Mouse (Mus musculus): ENCODE data around the gene Gal3st3. TPM values are rescaled to one million over a fixed set of nuclear protein-coding genes. Genes with fewer than 3 reads are reported as not detected.
A peak's percentile ranks its signal among the peaks of the same experiment; 100 is the strongest.
"Not testable (repeated sequence)": the region's sequence is repeated elsewhere in the genome, so short reads cannot be mapped to it uniquely, and the experiment has no call there.

Gal3st3 gene
- total RNA-seq, 2 experiments from 2014 or later = 0.13 to 0.29 TPM

DNA sequence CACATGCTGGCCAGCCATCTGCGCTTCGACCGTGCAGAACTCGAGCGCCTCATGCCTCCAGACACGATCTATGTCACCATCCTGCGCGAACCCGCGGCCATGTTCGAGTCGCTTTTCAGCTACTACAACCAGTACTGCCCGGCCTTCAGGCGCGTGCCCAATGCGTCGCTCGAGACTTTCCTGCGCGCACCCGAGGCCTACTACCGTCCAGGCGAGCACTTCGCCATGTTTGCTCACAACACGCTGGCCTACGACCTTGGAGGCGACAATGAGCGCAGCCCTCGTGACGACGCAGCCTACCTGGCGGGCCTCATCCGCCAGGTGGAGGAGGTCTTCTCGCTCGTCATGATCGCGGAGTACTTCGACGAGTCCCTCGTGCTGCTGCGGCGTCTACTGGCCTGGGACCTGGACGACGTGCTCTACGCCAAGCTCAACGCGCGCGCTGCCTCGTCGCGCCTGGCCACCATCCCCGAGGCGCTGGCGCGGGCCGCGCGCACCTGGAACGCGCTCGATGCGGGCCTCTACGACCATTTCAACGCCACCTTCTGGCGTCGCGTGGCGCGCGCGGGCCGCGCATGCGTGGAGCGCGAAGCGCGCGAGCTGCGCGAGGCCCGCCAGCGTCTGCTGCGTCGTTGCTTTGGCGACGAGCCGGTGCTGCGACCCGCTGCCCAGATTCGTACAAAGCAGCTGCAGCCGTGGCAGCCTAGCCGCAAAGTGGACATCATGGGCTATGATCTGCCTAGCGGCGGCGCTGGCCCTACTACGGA, 9.0 kb downstream of the Gal3st3 start:
- DNase-seq (ENCODE audit: low spot score in 2 of 2) = no peak

GRCm38 (mm10) chr19:5309025-5309424, 10.9 kb downstream of the Gal3st3 start:
- DNase-seq (ENCODE audit: low spot score in 2 of 2) = no peak

- DNase-seq (ENCODE audit: low spot score in 2 of 2) = no peak
Observed at GRCm38 (mm10) chr19:5313189-5313588, 15.1 kb downstream of the Gal3st3 start.

DNA sequence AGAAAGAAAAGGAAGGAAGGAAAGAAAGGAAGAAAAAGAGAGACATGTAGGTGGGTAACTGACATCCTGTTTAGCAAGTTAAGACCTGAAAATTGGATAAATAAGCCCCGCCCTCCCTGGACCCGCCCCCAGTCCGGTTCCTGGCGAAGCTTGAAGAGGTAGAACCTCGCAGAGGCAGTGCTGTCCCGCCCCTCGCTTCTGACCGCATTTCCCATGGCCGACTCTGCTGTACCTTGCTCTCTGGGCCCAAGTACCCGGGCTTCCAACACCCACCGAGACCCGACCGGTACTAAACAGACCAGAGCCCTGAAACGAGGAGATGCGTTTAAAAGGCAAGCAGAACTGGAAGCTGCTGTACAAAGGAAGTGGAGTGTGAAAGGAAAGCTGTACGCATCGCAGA, 25.7 kb downstream of the Gal3st3 start:
- no peak for DNase-seq (ENCODE audit: low spot score in 2 of 2)

GRCm38 (mm10) chr19:5327970-5328369, 29.8 kb downstream of the Gal3st3 start:
- DNase-seq (ENCODE audit: low spot score in 2 of 2) = no peak

DNA sequence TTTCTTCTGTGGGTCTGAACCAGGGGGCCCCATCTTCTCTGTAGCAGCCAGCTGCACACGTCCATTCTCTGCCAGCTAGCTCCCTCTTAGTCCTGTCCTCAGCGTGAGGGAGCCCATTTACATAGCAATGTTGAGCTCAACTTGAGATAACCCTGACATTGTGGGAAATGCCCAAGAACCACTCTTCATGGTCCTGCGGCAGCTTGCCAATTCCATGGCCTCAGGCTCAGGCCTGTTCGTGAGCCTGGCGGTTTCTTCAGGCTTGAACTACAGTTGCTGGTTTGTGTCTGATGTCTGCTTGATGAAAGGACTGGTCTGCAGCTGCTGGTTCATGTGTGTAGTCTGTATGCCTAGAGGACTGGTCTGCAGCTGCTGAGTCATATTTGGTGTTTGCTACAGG, 36.6 kb downstream of the Gal3st3 start:
- DNase-seq (ENCODE audit: low spot score in 2 of 2) = no peak

DNA sequence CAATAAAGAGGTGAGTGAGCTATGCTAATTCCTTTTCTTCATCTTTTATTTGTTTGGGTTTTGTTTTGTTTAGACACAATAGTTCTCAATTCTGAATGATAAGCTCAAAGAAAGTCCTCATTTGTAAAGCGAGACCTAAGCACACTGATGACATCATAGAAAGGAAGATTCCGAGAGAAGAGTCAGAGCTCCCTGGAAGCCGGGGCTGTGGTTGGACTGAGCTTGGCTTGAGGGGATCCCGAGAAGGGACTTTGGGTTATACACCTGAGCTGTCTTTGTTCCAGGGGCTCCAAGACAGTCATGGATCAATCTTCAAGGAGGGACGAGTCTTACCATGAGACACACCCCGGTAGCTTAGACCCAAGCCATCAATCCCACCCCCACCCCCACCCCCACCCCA, 37.3 kb downstream of the Gal3st3 start, which contains the start of gene Catsper1:
TSS of gene Catsper1 (plus strand) at position 301 of the 400 bp plus-strand sequence.
- DNase-seq (ENCODE audit: low spot score in 2 of 2) = no peak

DNA sequence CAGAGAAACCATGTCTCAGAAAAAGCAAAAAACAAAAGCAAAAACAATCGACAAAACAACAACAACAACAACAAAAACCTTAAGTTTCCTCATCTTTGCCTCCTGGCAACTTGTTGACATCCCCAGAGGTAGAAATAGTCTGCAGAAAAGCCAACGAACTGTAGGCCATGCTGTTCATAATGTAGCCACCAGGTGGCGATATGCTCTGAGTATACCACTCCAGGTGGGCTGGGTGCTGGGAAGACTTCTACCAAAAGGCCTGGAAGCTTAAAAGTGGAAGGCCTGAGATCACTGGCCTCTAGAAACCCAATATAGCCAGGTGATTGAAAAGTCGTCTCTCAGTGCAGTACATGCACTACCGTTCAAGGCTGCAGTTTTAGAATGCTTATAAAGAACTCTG, 39.8 kb downstream of the Gal3st3 start:
- DNase-seq (ENCODE audit: low spot score in 2 of 2) = peak; percentile 75 to 80

- DNase-seq (ENCODE audit: low spot score in 2 of 2) = no peak
Observed at GRCm38 (mm10) chr19:5341360-5341759, 43.2 kb downstream of the Gal3st3 start.

DNA sequence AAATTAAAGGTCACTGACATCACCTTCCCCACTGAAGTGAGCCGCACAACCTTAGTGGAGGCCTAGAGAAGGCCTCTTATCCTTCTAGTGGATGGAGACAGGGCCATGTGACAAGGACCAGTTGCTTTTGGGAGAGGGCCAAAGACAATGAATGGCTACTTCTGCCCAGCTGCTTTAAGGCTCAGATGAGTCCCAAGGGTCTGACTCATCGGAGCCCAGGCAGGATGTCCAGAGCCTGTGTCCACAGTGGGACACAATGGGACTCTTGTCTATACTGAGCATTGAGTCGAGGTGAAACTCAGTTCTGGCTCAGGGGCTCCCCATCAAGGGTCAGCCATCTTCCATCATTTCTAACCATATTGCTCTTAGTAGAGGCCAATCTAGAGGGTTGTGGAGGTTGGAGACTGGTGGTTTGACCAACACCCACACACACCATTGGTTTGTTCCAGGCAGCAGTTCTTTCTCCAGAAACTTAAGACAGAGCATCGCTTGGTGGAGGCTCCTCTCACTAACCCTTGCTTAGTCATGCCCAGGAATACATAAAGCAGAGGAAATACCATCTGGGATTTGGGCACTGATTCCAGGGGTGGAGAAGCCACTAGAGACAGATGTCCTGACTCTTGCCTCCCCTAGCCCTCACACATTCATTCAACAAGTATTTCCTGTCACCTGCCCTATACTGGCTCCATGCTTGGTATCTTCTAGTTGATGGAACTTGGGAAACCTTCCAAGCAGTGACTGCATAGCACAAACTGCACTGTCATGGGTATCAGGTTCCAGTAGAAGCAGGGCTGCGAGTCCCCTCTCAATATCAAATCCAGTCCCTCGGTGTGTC, 47.4 kb downstream of the Gal3st3 start:
- DNase-seq (ENCODE audit: low spot score in 2 of 2) = no peak

- no peak for DNase-seq (ENCODE audit: low spot score in 2 of 2)
Observed at GRCm38 (mm10) chr19:5348064-5348463, 49.9 kb downstream of the Gal3st3 start.

DNA sequence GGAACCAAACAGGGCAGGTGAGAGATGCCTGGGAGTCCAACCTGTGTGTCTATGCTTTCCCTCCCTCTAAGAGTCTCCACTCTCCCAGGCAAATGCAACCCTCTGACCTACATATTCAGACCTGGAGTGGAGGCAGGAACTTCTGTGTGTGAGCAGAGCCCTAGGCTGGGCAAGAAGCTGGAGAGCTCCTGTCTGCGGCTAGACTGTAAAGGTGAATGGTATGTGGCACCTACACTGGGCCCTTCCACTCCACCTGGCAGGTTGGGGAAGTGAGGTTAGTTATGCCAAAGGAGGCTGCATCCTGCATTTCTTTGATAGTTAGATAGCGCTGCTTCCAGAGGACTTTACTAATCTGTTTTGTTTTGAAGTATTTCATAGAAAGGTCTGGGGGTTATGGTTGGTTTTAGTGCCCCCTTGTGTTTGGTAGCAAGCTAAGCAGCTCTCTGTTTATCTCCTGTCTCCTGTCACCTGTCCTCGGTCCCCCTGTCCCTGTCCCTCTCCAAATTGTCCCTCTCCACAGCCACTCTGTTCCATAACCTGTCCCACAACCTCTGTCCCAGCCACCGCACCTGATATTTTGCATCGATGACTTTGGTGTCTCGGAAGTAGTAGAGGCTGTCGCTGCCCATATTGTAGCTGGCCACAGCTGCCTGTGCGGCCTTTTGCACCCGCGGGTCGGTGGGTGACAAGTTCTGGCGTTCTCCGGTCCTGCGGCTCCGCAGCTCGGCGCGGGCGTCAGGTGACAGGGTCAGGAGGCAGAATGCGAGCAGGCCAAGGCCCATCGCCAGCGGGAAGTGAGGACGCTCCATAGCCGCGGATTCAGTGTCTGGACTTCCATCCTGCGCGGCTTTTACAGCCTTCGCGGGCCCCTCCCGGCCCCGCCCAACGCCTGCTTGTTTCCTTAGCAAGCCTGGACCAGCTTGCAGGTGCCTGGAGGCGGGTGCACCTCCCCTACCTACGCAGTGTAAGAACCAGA, 50.7 kb downstream of the Gal3st3 start:
- DNase-seq (ENCODE audit: low spot score in 2 of 2) = peak in 1 of 2 experiments; percentile 17

- DNase-seq (ENCODE audit: low spot score in 2 of 2) = not testable (repeated sequence)
Observed at GRCm38 (mm10) chr19:5349502-5349873, 51.4 kb downstream of the Gal3st3 start, which contains the start of gene Cst6. Gene Cst6 (minus strand): TSS chr19:5349574.

DNA sequence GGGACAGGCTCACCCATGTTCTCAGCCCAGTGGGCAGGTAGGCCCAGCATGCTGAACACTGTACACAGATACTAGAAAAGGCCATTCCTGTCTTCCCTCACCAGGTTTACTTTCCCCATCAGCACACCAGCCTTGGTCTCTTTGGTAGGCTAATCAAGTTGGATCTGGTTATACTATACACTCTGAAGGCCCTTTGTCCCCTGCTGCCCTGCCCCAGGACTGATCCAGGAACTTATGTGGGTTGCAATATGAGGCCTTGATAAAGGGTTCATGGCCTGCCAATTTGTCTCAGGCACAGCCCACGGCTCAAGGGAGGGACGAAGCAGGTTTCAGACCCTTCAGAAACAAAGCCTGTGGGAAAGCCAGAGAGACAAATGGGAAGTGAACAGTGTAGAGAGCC, 55.5 kb downstream of the Gal3st3 start:
- DNase-seq (ENCODE audit: low spot score in 2 of 2) = no peak

DNA sequence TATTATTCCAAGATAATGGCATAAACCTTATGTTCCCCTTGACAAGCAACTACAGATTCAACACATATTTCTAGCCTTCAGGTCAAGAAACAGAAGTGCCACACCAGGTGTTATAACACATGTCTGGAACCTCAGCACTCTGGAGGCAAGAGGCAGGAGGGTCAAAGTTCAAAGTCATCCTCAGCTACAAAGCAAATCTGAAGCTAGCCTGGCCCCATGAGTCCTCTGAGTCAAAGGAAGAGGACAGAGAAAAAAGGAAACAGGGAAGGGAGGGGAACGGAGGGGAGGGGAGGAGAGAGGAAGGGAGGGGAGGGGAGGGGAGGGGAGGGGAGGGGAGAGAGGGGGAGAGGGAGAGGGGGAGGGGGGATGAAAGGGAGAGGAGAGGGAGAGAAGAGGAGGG, 57.9 kb downstream of the Gal3st3 start:
- no peak for DNase-seq (ENCODE audit: low spot score in 2 of 2)

Other genes with a start within 250 kb of the Gal3st3 start
- gene Rin1, start 247.8 kb upstream of the Gal3st3 start, total RNA-seq (2021) = 1 to 10 TPM; 3.4 to 4.2 TPM
- gene Cd248, start 230.3 kb upstream of the Gal3st3 start, total RNA-seq (2021) = 10 to 100 TPM in 1 of 2 experiments, 1 to 10 TPM in 1; 7.3 to 16.2 TPM
- gene Tmem151a, start 212.8 kb upstream of the Gal3st3 start, total RNA-seq (2021) = 1 to 10 TPM; 1.4 to 1.5 TPM
- 10 to 100 TPM; 56.4 to 75.3 TPM for gene Yif1a, start 209.8 kb upstream of the Gal3st3 start, total RNA-seq (2021)
- 1 to 10 TPM; 1.9 to 2.3 TPM for gene Cnih2, start 199.8 kb upstream of the Gal3st3 start, total RNA-seq (2021)
- 100 to 1,000 TPM; 179 to 194 TPM for gene Rab1b, start 191.3 kb upstream of the Gal3st3 start, total RNA-seq (2021)
- gene Klc2, start 179.8 kb upstream of the Gal3st3 start, total RNA-seq (2021) = 10 to 100 TPM; 49.2 to 49.8 TPM
- 10 to 100 TPM; 15.1 to 20.7 TPM for gene Pacs1, start 25.2 kb upstream of the Gal3st3 start, total RNA-seq (2021)
- gene Sf3b2, start 2.9 kb upstream of the Gal3st3 start, total RNA-seq (2021) = 100 to 1,000 TPM; 139 to 173 TPM
- gene Catsper1, start 37.4 kb downstream of the Gal3st3 start, total RNA-seq (2021) = not detected
- 1 to 10 TPM; 2.5 to 3.2 TPM for gene Cst6, start 51.2 kb downstream of the Gal3st3 start, total RNA-seq (2021)
- 10 to 100 TPM; 24.4 to 24.5 TPM for gene Eif1ad, start 68.4 kb downstream of the Gal3st3 start, total RNA-seq (2021)
- 100 to 1,000 TPM; 127 to 129 TPM for gene Banf1, start 68.8 kb downstream of the Gal3st3 start, total RNA-seq (2021)
- gene Sart1, start 90.4 kb downstream of the Gal3st3 start, total RNA-seq (2021) = 10 to 100 TPM; 79.8 to 85.0 TPM
- under 1 TPM in 1 of 2 experiments, not detected in 1; 0.96 TPM for gene Tsga10ip, start 104.2 kb downstream of the Gal3st3 start, total RNA-seq (2021)
- 100 to 1,000 TPM; 266 to 283 TPM for gene Drap1, start 126.6 kb downstream of the Gal3st3 start, total RNA-seq (2021)
- 10 to 100 TPM; 46.5 to 47.2 TPM for gene AI837181, start 126.8 kb downstream of the Gal3st3 start, total RNA-seq (2021)
- gene Fosl1, start 149.2 kb downstream of the Gal3st3 start, total RNA-seq (2021) = 1 to 10 TPM; 1.1 to 4.9 TPM
- gene Ccdc85b, start 159.6 kb downstream of the Gal3st3 start, total RNA-seq (2021) = 1 to 10 TPM; 6.4 TPM
- gene Fibp, start 162.3 kb downstream of the Gal3st3 start, total RNA-seq (2021) = 10 to 100 TPM; 75.0 to 82.0 TPM
- gene Ctsw, start 170.2 kb downstream of the Gal3st3 start, total RNA-seq (2021) = 1 to 10 TPM; 1.0 to 2.1 TPM
- gene Efemp2, start 175.6 kb downstream of the Gal3st3 start, total RNA-seq (2021) = 10 to 100 TPM; 56.9 to 91.1 TPM
- gene Mus81, start 190.1 kb downstream of the Gal3st3 start, total RNA-seq (2021) = 10 to 100 TPM; 25.1 to 35.8 TPM
- 100 to 1,000 TPM; 689 to 693 TPM for gene Cfl1, start 192.1 kb downstream of the Gal3st3 start, total RNA-seq (2021)
- gene 1700020D05Rik, start 205.5 kb downstream of the Gal3st3 start, total RNA-seq (2021) = 1 to 10 TPM; 1.7 to 2.2 TPM
- gene Snx32, start 212.2 kb downstream of the Gal3st3 start, total RNA-seq (2021) = 10 to 100 TPM; 12.3 to 12.4 TPM

All from adrenal gland, adult 18-20 months (tissue).